Mouse (Mus musculus) embryonic facial prominence, embryonic 10.5 days (tissue): ENCODE results near the gene Calml3. TPM values are rescaled to one million over a fixed set of nuclear protein-coding genes. Genes with fewer than 3 reads are reported as not detected.

Experiments used
- DNase-seq: peaks from one replicate; pipeline ENCODE4 v3.0.0-alpha.2; 2017; ENCODE audit warnings: low spot score
- H3K27ac ChIP-seq: fragments of 300-500 bp; sonication (generic); replicated peaks from 2 replicates; pipeline ENCODE4 v1.5.1; 2016; ENCODE audit warnings: mild to moderate bottlenecking
- H3K27me3 ChIP-seq: fragments of 300-500 bp; sonication (generic); replicated peaks from 2 replicates; pipeline ENCODE4 v1.6.1; 2016; ENCODE audit warnings: low read depth, mild to moderate bottlenecking; ENCODE audit not compliant: poor library complexity, severe bottlenecking
- H3K36me3 ChIP-seq: fragments of 300-500 bp; sonication (generic); replicated peaks from 2 replicates; pipeline ENCODE4 v1.6.1; 2016; ENCODE audit warnings: mild to moderate bottlenecking, moderate library complexity
- H3K4me1 ChIP-seq: fragments of 300-500 bp; sonication (generic); 2 replicates; pipeline ENCODE4 v1.6.1; 2016
- H3K4me3 ChIP-seq: fragments of 300-500 bp; sonication (generic); 2 replicates; pipeline ENCODE4 v1.5.1; 2016; ENCODE audit warnings: mild to moderate bottlenecking, moderate library complexity
- H3K9me3 ChIP-seq: fragments of 300-500 bp; sonication (generic); 2 replicates; pipeline ENCODE4 v1.6.1; 2016; ENCODE audit warnings: mild to moderate bottlenecking
- WGBS: fragments of 180-500 bp; shearing (Covaris S2); methylation state at CpG from one replicate; pipeline ENCODE4 v1.1.7; 2016; 5-methylcytosine and 5-hydroxymethylcytosine counted together
- polyA plus RNA-seq: library from polyadenylated mRNA; unstranded; fragments of >200 nt; fragmentation: Nextera tagmentation; extraction: Ambion mirVana; gene quantifications from 2 replicates; pipeline ENCODE4 v1.2.1, GENCODE M21; 2016

Gene Calml3
- polyA plus RNA-seq, 1 experiment from 2014 or later, result not detected

DNA sequence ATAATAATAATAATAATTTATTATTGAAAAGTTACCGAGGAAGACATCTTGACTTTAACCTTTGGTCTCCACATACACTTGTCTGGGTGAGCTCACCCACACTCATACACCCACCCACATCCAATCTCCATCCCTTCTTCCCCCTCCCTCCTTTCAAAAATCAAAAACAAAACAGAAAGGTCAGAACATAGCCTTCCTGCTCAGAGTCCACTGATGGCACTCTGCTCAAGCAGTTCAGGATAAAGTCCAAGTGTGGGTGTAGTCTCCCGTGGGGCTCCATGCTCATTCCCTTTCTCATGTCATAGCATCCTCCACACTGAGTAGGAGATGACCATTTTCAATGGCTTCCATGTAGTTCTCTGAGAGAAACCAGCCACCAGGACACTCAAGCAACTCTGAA lies 50.8 kb downstream of the Calml3 start:
- no peaks in the 10 kb centered on the region for H3K27me3 ChIP-seq
- no peaks in the 10 kb centered on the region for H3K36me3 ChIP-seq
- no peaks in the 10 kb centered on the region for H3K9me3 ChIP-seq
- 88% methylated on average over 2 of the region's 2 CpGs for WGBS
- DNase-seq, result no peak
- peaks cover 19% of the 10 kb centered on the region for H3K4me1 ChIP-seq
- no peak overlapping the region for H3K27ac ChIP-seq
- H3K4me3 ChIP-seq, result no peak overlapping the region

Other genes starting within 250 kb of the Calml3 start
- gene Fam208b, start 193.2 kb downstream of the Calml3 start, polyA plus RNA-seq, result 25.5 and 27.5 TPM in 2 replicates
- gene Asb13, start 170.3 kb downstream of the Calml3 start, polyA plus RNA-seq, result 15.0 and 22.2 TPM in 2 replicates
- not detected in 2 replicates for gene Calm4, start 33.4 kb upstream of the Calml3 start, polyA plus RNA-seq
- gene Calm5, start 49.9 kb upstream of the Calml3 start, polyA plus RNA-seq, result not detected in 2 replicates
- 100.0 and 117 TPM in 2 replicates for gene Net1, start 113.9 kb upstream of the Calml3 start, polyA plus RNA-seq
- not detected in 2 replicates for gene Tubal3, start 114.0 kb upstream of the Calml3 start, polyA plus RNA-seq
- gene Ucn3, start 141.0 kb upstream of the Calml3 start, polyA plus RNA-seq, result not detected in 2 replicates
- 0.18 and 0.26 TPM in 2 replicates for gene Akr1c14, start 244.7 kb upstream of the Calml3 start, polyA plus RNA-seq